Mouse (Mus musculus) heart, postnatal 0 days (tissue): ENCODE measurements around the gene Psmb9. TPM values are rescaled to one million over a fixed set of nuclear protein-coding genes. Genes with fewer than 3 reads are reported as not detected.

Experiments used
- ATAC-seq: fragments of 200-750 bp; cut with Nextera tagmentation; 2 replicates; pipeline ENCODE4 v1.8.0; 2017; ENCODE audit warnings: low read depth, moderate number of reproducible peaks, moderate library complexity; ENCODE audit not compliant: insufficient read depth
- DNase-seq: peaks from one replicate; pipeline ENCODE4 v3.0.0-alpha.2; 2016; ENCODE audit warnings: low spot score
- H3K27ac ChIP-seq: fragments of 300-500 bp; sonication (generic); 2 replicates; pipeline ENCODE4 v1.5.1; 2014; ENCODE audit warnings: low read depth, mild to moderate bottlenecking
- H3K27me3 ChIP-seq: fragments of 300-500 bp; sonication (generic); 2 replicates; pipeline ENCODE4 v1.6.1; 2014; ENCODE audit warnings: low read length, mixed read lengths; ENCODE audit not compliant: control insufficient read depth, insufficient read depth
- H3K36me3 ChIP-seq: fragments of 300-500 bp; sonication (generic); replicated peaks from 2 replicates; pipeline ENCODE4 v1.6.1; 2014; ENCODE audit warnings: low read length, mixed read lengths; ENCODE audit not compliant: control insufficient read depth, insufficient read depth
- H3K4me1 ChIP-seq: fragments of 300-500 bp; sonication (generic); 2 replicates; pipeline ENCODE4 v1.6.1; 2014; ENCODE audit warnings: antibody characterized with exemption; ENCODE audit not compliant: control insufficient read depth, insufficient read depth
- H3K4me2 ChIP-seq: fragments of 300-500 bp; sonication (generic); 2 replicates; pipeline ENCODE4 v1.6.1; 2014; ENCODE audit warnings: low read depth, mild to moderate bottlenecking, low read length, moderate library complexity
- H3K4me3 ChIP-seq: fragments of 300-500 bp; sonication (generic); 2 replicates; pipeline ENCODE4 v1.5.1; 2014; ENCODE audit warnings: low read depth, low read length
- H3K9ac ChIP-seq: fragments of 300-500 bp; sonication (generic); replicated peaks from 2 replicates; pipeline ENCODE4 v1.6.1; 2014; ENCODE audit warnings: low read depth, low read length, mixed read lengths
- H3K9me3 ChIP-seq: fragments of 300-500 bp; sonication (generic); replicated peaks from 2 replicates; pipeline ENCODE4 v1.6.1; 2016; ENCODE audit warnings: low read length; ENCODE audit not compliant: control insufficient read depth
- CTCF ChIP-seq: IDR thresholded peaks from 2 replicates; pipeline ENCODE4 v1.5.1; 2016; ENCODE audit warnings: antibody characterized with exemption, control low read depth, low read depth
- EP300 ChIP-seq: IDR thresholded peaks from 2 replicates; pipeline ENCODE4 v1.6.1; 2016; ENCODE audit warnings: antibody characterized with exemption, low read depth
- WGBS: fragments of 180-500 bp; shearing (Covaris S2); extraction: QIAGEN DNeasy Blood & Tissue Kit; methylation state at CpG from one replicate; pipeline ENCODE4 v1.1.7; 2014; 5-methylcytosine and 5-hydroxymethylcytosine counted together
- polyA plus RNA-seq: library from polyadenylated mRNA; unstranded; fragments of >200 nt; fragmentation: Nextera tagmentation; extraction: Ambion mirVana; gene quantifications from 2 replicates; pipeline ENCODE4 v1.2.1, GENCODE M21; 2015
- total RNA-seq: library from RNA; depleted of rRNA; stranded (reverse); fragments of >200 nt; gene quantifications from 2 replicates; pipeline ENCODE4 v1.2.3, GENCODE M21; 2014; ENCODE audit warnings: low replicate concordance

Gene Psmb9
- total and polyA plus RNA-seq, 2 experiments from 2014 or later = 2.5 to 2.9 TPM

DNA sequence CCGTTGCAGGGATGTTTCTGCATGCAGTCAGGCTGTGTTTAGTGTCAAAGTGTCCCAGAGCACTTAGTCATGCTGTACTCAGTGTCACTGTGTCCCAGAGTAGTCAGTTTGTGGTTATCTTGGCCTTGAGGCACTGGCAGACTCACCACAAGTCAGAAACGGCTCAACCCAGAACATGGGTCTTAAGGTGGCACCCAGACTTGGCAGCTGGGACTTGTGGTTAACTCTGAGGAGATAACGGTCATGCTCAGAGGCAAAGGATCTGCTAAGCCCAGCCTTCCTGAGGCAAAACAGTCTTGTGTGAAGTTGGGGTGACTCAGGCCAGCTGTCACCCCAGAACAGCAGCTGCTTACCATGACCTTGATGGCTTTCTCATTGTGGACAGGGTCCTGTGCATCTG is 23.0 kb upstream of the Psmb9 start:
- Histone ChIP-seq H3K27ac (no peak overlapping the region; the same call in 1 of the 2 replicates), H3K4me2 (no peak overlapping the region), H3K4me1 (no peaks in the 10 kb centered on the region), H3K4me3 (no peak overlapping the region), H3K9me3 (0 out of 2 replicates have a peak, but pooled peaks cover 2% of the 10 kb centered on the region), H3K36me3 (peaks cover 5% of the 10 kb centered on the region; the same call in 1 of the 2 replicates), H3K9ac (no peak overlapping the region), H3K27me3 (peaks cover 25% of the 10 kb centered on the region)
- DNase-seq (no peak), ATAC-seq (no peak)
- WGBS = 47% methylated on average over 3 of the region's 3 CpGs
- TF ChIP-seq CTCF = no peak
- no peak for TF ChIP-seq EP300

DNA sequence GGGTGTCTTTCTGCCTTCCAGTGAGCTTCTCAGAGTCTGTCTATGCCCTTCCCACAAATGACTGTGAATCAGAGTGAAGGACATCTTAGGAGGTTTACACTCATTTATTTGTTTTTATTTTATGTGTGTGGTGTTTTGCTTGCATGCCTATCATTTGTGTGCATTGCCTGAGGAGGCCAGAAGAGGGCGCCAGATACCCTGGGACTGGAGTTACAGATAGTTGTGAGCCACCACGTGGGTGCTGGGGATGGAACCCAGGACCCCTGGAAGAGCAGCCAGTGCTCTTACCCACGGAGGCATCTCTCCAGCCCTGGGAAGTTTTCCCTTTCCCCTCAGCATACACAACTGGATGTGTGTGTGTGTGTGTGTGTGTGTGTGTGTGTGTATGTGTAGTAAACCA is 22.1 kb upstream of the Psmb9 start:
- WGBS = 49% methylated on average over 3 of the region's 3 CpGs
- Histone ChIP-seq H3K4me3 (no peak overlapping the region), H3K9me3 (0 out of 2 replicates have a peak, but pooled peaks cover 2% of the 10 kb centered on the region), H3K27me3 (peaks cover 25% of the 10 kb centered on the region), H3K27ac (no peak overlapping the region), H3K4me2 (no peak overlapping the region), H3K9ac (no peak overlapping the region), H3K4me1 (no peaks in the 10 kb centered on the region; the same call in 1 of the 2 replicates), H3K36me3 (peaks cover 5% of the 10 kb centered on the region; the same call in 1 of the 2 replicates)
- TF ChIP-seq CTCF (0 out of 2 replicates have a peak, but pooled peaks have one; percentile 14), EP300 (no peak)
- ATAC-seq (no peak), DNase-seq (no peak)

DNA sequence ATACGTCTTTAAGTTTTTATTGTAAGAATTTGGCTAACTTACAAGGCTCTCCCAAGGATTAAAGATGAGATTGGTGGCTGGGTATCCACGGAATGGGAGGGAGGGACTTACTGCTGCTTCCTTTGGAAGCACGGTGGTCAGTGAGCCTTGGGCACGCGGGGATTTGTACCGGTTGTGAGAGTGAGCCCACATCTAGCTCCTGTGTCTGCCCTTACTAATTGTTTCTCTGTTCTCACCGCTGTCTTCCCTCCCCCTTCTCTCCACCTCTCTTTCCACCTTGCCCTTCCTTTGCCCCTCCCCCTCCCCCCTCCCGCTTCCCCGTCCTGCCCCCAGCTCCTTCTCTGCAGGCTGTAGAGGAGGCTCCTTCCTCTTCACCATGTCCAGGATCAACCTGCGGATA is 20.9 kb upstream of the Psmb9 start:
- H3K27me3 ChIP-seq = peaks cover 14% of the 10 kb centered on the region

DNA sequence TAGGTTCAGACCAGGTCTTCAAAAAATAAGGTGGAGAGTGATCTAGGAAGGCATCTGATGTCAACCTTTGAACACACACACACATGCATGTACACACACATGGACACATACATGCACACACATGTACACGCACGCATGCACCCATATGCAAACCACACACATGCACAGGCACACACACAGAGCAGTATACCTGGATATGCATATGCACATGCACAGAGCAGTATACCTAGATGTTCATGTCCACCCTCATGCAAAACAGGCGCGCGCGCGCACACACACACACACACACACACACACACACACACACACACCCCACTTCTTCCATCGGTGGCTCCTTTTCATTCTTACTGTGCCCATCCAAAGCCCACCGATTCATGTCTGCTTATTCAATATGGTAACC is 20.3 kb upstream of the Psmb9 start:
- Histone ChIP-seq H3K27me3 (peaks cover 9% of the 10 kb centered on the region), H3K9me3 (0 out of 2 replicates have a peak, but pooled peaks cover 2% of the 10 kb centered on the region), H3K36me3 (no peaks in the 10 kb centered on the region; the same call in 1 of the 2 replicates), H3K9ac (no peak overlapping the region), H3K27ac (no peak overlapping the region), H3K4me3 (no peak overlapping the region), H3K4me1 (no peaks in the 10 kb centered on the region; the same call in 1 of the 2 replicates), H3K4me2 (no peak overlapping the region)
- TF ChIP-seq CTCF (no peak), EP300 (no peak)
- ATAC-seq (no peak), DNase-seq (no peak)
- 96% methylated on average over 9 of the region's 9 CpGs for WGBS

More for the DNA sequence above, 20.9 kb upstream of the Psmb9 start:
- Histone ChIP-seq H3K4me2 (no peak overlapping the region), H3K36me3 (no peaks in the 10 kb centered on the region; the same call in 1 of the 2 replicates), H3K4me3 (no peak overlapping the region), H3K9me3 (0 out of 2 replicates have a peak, but pooled peaks cover 2% of the 10 kb centered on the region), H3K9ac (no peak overlapping the region), H3K4me1 (no peaks in the 10 kb centered on the region; the same call in 1 of the 2 replicates), H3K27ac (no peak overlapping the region)
- no peak for ATAC-seq
- no peak for TF ChIP-seq EP300
- 18% methylated on average over 10 of the region's 10 CpGs for WGBS
- DNase-seq = no peak

DNA sequence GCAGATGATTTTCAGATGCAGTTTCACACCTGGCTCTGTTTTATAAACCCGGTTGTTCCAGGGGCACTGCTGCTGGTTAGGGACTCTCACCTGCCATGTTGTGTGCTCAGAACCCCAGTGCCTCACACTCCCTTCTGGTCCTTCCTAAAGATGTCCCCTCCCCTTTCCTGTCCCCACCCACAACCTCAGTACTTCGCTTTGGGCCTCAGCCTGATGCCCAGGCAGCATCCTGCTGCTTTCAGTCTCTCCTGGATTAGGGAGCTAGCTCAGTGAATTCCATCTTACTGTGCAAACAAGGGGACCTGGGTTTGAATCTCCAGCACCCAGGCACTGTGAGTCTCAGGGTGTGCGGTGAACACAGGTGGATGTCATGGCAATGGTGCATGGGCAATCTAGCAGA is 19.9 kb upstream of the Psmb9 start:
- Histone ChIP-seq H3K27me3 (peaks cover 5% of the 10 kb centered on the region; the same call in 1 of the 2 replicates), H3K4me1 (no peaks in the 10 kb centered on the region; the same call in 1 of the 2 replicates), H3K9me3 (0 out of 2 replicates have a peak, but pooled peaks cover 2% of the 10 kb centered on the region), H3K4me2 (no peak overlapping the region), H3K9ac (no peak overlapping the region), H3K4me3 (no peak overlapping the region), H3K27ac (no peak overlapping the region), H3K36me3 (no peaks in the 10 kb centered on the region; the same call in 1 of the 2 replicates)
- DNase-seq = no peak
- WGBS = 49% methylated on average over 3 of the region's 3 CpGs
- ATAC-seq = no peak
- TF ChIP-seq CTCF (no peak), EP300 (no peak)

DNA sequence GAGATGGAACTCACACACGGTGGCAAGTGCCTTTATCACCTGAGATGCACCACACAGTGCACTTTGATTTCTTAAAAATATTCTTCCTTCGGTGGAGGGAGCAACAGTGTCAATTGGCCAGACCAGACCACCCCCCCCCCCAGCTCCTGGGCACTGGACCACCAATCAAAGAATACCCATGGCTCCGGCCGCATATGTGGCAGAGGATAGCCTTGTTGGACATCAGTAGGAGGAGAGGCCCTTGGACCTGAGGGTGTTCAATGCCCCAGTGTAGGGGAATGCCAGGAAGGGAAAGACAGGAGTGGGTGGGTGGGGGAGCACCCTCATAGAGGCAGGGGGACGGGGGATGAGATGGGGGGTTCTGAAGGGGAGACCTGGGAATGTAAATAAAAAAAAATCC is 19.2 kb upstream of the Psmb9 start:
- Histone ChIP-seq H3K27ac (no peak overlapping the region), H3K4me3 (no peak overlapping the region), H3K9ac (no peak overlapping the region), H3K4me2 (no peak overlapping the region; the same call in 1 of the 2 replicates), H3K36me3 (no peaks in the 10 kb centered on the region), H3K27me3 (no peaks in the 10 kb centered on the region), H3K4me1 (no peaks in the 10 kb centered on the region; the same call in 1 of the 2 replicates), H3K9me3 (0 out of 2 replicates have a peak, but pooled peaks cover 2% of the 10 kb centered on the region)
- TF ChIP-seq CTCF (no peak), EP300 (no peak)
- 85% methylated on average over 5 of the region's 5 CpGs for WGBS
- DNase-seq = no peak
- no peak for ATAC-seq
